Mouse (Mus musculus) liver, embryonic 14.5 days (tissue): ENCODE measurements around the gene Lmx1b. TPM values are rescaled to one million over a fixed set of nuclear protein-coding genes. Genes with fewer than 3 reads are reported as not detected.

Source experiments
- ATAC-seq: fragments of 200-750 bp; cut with Nextera tagmentation; 2 replicates; pipeline ENCODE4 v1.8.0; 2017; ENCODE audit warnings: moderate number of reproducible peaks, mild to moderate bottlenecking, moderate library complexity; ENCODE audit not compliant: insufficient read depth
- DNase-seq, 3 experiments: peaks; one replicate each; pipeline ENCODE4 v3.0.0-alpha.2; 2012 to 2013; ENCODE audit warnings: low read depth in 3 of 3, low spot score in 3 of 3
- H3K27ac ChIP-seq: fragments of 300-500 bp; sonication (generic); 2 replicates; pipeline ENCODE4 v1.5.1; 2014; ENCODE audit warnings: moderate library complexity, mild to moderate bottlenecking, control low read depth, inconsistent platforms
- H3K27me3 ChIP-seq: fragments of 300-500 bp; sonication (generic); 2 replicates; pipeline ENCODE4 v1.6.1; 2014; ENCODE audit warnings: mild to moderate bottlenecking, low read length, moderate library complexity; ENCODE audit not compliant: control insufficient read depth, insufficient read depth
- H3K36me3 ChIP-seq: fragments of 300-500 bp; sonication (generic); replicated peaks from 2 replicates; pipeline ENCODE4 v1.6.1; 2014; ENCODE audit warnings: low read depth; ENCODE audit not compliant: control insufficient read depth, insufficient read depth
- H3K4me1 ChIP-seq, 2 experiments: fragments of 200-500 bp in 1 of 2; fragments of 300-500 bp in 1 of 2; sonication (generic) in 1 of 2; replicated peaks; 2 replicates each; pipeline ENCODE4 v1.6.1; 2012 to 2014; ENCODE audit warnings: antibody characterized with exemption in 1 of 2, inconsistent platforms in 1 of 2, low read length in 1 of 2; ENCODE audit not compliant: control insufficient read depth in 2 of 2, insufficient read depth in 2 of 2
- H3K4me2 ChIP-seq: fragments of 300-500 bp; sonication (generic); 2 replicates; pipeline ENCODE4 v1.6.1; 2014; ENCODE audit warnings: low read depth, mild to moderate bottlenecking, control low read depth, moderate library complexity
- H3K4me3 ChIP-seq, 2 experiments: fragments of 200-500 bp in 1 of 2; fragments of 300-500 bp in 1 of 2; sonication (generic) in 1 of 2; 2 replicates each; pipeline ENCODE4 v1.5.1; 2012 to 2014; ENCODE audit warnings: low read depth in 2 of 2, low read length in 2 of 2, mild to moderate bottlenecking in 2 of 2, control low read depth in 1 of 2, inconsistent platforms in 1 of 2, moderate library complexity in 1 of 2; ENCODE audit not compliant: insufficient read depth in 1 of 2
- H3K9ac ChIP-seq: fragments of 300-500 bp; sonication (generic); replicated peaks from 2 replicates; pipeline ENCODE4 v1.6.1; 2014; ENCODE audit warnings: mild to moderate bottlenecking, control low read depth, moderate library complexity
- H3K9me3 ChIP-seq: fragments of 300-500 bp; sonication (generic); 2 replicates; pipeline ENCODE4 v1.6.1; 2016; ENCODE audit warnings: low read length, mixed read lengths; ENCODE audit not compliant: control insufficient read depth
- CTCF ChIP-seq: IDR thresholded peaks from 2 replicates; pipeline ENCODE4 v1.5.1; 2016; ENCODE audit warnings: antibody characterized with exemption, low read depth, control low read depth
- EP300 ChIP-seq: IDR thresholded peaks from 2 replicates; pipeline ENCODE4 v1.6.1; 2016; ENCODE audit warnings: antibody characterized with exemption, low read depth
- WGBS: fragments of 180-500 bp; shearing (Covaris S2); extraction: QIAGEN DNeasy Blood & Tissue Kit; methylation state at CpG from one replicate; pipeline ENCODE4 v1.1.7; 2014; ENCODE audit not compliant: insufficient replicate concordance; 5-methylcytosine and 5-hydroxymethylcytosine counted together
- polyA plus RNA-seq, 2 experiments: library from polyadenylated mRNA; depleted of rRNA in 1 of 2; stranded (reverse) in 1 of 2; unstranded in 1 of 2; fragments of >200 nt; fragmentation: Nextera tagmentation in 1 of 2; extraction: Ambion mirVana in 1 of 2; gene quantifications; 2 replicates each; pipeline versions ENCODE4 v1.2.1 to v1.2.3; 2012 to 2014

The Lmx1b gene
- polyA plus RNA-seq, 2 experiments: 0.06 TPM; not detected in 1

GRCm38 (mm10) chr2:33638141-33638733, 2.1 kb downstream of the Lmx1b start:
- H3K4me1 ChIP-seq: no peaks in the 10 kb centered on the region
- no peaks in the 10 kb centered on the region for H3K36me3 ChIP-seq
- H3K9me3 ChIP-seq: no peaks in the 10 kb centered on the region
- peaks cover 100% of the 10 kb centered on the region for H3K27me3 ChIP-seq
- H3K27ac ChIP-seq: no peak overlapping the region
- no peak overlapping the region for H3K4me3 ChIP-seq
- WGBS: 21% methylated on average over 6 of the region's 6 CpGs
- no peak for TF ChIP-seq CTCF
- no peak overlapping the region for H3K9ac ChIP-seq
- DNase-seq (no peak), ATAC-seq (no peak)
- H3K4me2 ChIP-seq: no peak overlapping the region

GRCm38 (mm10) chr2:33637288-33637687, 3.0 kb downstream of the Lmx1b start:
- Histone ChIP-seq H3K4me1 (no peaks in the 10 kb centered on the region), H3K4me2 (no peak overlapping the region), H3K27me3 (peaks cover 100% of the 10 kb centered on the region), H3K9ac (no peak overlapping the region), H3K27ac (no peak overlapping the region), H3K36me3 (no peaks in the 10 kb centered on the region), H3K4me3 (no peak overlapping the region), H3K9me3 (no peaks in the 10 kb centered on the region)
- ATAC-seq (no peak), DNase-seq (no peak)
- TF ChIP-seq EP300 (no peak), CTCF (no peak)
- 2% methylated on average over 7 of the region's 7 CpGs for WGBS

GRCm38 (mm10) chr2:33636628-33637188, 3.6 kb downstream of the Lmx1b start:
- no peaks in the 10 kb centered on the region for H3K4me1 ChIP-seq
- peaks cover 100% of the 10 kb centered on the region for H3K27me3 ChIP-seq
- H3K4me3 ChIP-seq: no peak overlapping the region
- H3K9me3 ChIP-seq: no peaks in the 10 kb centered on the region
- DNase-seq (no peak), ATAC-seq (no peak)
- H3K36me3 ChIP-seq: no peaks in the 10 kb centered on the region
- 2% methylated on average over 26 of the region's 26 CpGs for WGBS
- no peak overlapping the region for H3K27ac ChIP-seq
- H3K4me2 ChIP-seq: no peak overlapping the region
- no peak for TF ChIP-seq CTCF
- TF ChIP-seq EP300: no peak
- no peak overlapping the region for H3K9ac ChIP-seq

GRCm38 (mm10) chr2:33636117-33636521, 4.2 kb downstream of the Lmx1b start:
- Histone ChIP-seq H3K9ac (no peak overlapping the region), H3K36me3 (no peaks in the 10 kb centered on the region), H3K4me1 (no peaks in the 10 kb centered on the region), H3K27me3 (peaks cover 100% of the 10 kb centered on the region), H3K9me3 (no peaks in the 10 kb centered on the region), H3K4me2 (no peak overlapping the region), H3K27ac (no peak overlapping the region), H3K4me3 (no peak overlapping the region)
- TF ChIP-seq CTCF (no peak), EP300 (no peak)
- WGBS: 2% methylated on average over 21 of the region's 21 CpGs
- ATAC-seq (no peak), DNase-seq (no peak)

GRCm38 (mm10) chr2:33635323-33636116, 4.8 kb downstream of the Lmx1b start:
- ATAC-seq (no peak), DNase-seq (no peak)
- Histone ChIP-seq H3K9ac (no peak overlapping the region), H3K9me3 (no peaks in the 10 kb centered on the region), H3K4me2 (no peak overlapping the region), H3K27ac (no peak overlapping the region), H3K4me3 (no peak overlapping the region), H3K4me1 (no peaks in the 10 kb centered on the region), H3K27me3 (peaks cover 100% of the 10 kb centered on the region), H3K36me3 (no peaks in the 10 kb centered on the region)
- 3% methylated on average over 19 of the region's 19 CpGs for WGBS
- TF ChIP-seq CTCF: no peak
- TF ChIP-seq EP300: no peak
